In the genomic region with DNA sequence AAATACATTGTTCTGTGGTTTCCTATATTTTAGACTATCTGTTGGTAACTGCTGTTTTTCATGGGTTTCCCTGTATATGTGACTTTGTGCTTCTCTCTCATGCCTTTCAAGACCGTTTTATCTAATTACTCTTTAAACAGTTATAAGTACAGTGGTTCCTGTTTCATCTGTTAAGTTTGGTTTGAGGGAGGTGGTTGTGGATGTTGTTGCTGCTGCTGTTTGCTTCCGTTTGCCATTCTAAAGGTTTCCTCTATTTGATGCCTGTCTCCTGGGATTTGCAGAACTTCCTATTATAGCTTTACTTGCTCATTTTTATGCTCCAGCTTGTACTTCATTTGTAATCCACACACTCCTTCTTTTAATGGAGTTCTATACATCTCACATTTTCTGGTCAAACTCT, we compare ENCODE assay signal across 12 mouse cellular contexts.
"Had no signal": no experiment of that assay in that cellular context is flagged by ENCODE, and none has a peak within 500 bp of the region (broad histone marks: within the 10 kb centered on the region; RNA-seq: fewer than 3 reads in every experiment).

No protein-coding gene starts in this region.

- ATAC-seq: liver, postnatal 0 days; lung, postnatal 0 days; midbrain, embryonic 16.5 days had no signal

- DNase-seq: liver, embryonic 13.5 days; liver, postnatal 0 days; lung, adult 2 months; lung, postnatal 14 days; lung, postnatal 4 days; midbrain, embryonic 14.5 days; right cerebral cortex, postnatal 14 days; thymus, adult 2 months; thymus, postnatal 25 days; thymus, postnatal 4 days had no signal
